Mouse (Mus musculus) cerebellum, adult 2 months (tissue): ENCODE measurements at regions not wholly inside any gene's neighbourhood (a gene's known extent, or its start where the extent isn't known, plus 50 kb on each side); places are given as distances from the start of the nearest gene placed in this dataset.

ENCODE experiments used
- CTCF ChIP-seq: fragments of 200-500 bp; IDR thresholded peaks from 2 replicates; pipeline ENCODE4 v1.5.1; 2011; ENCODE audit warnings: low read depth, mild to moderate bottlenecking, control low read depth, low read length, moderate library complexity, borderline replicate concordance; ENCODE audit not compliant: insufficient read depth
- POLR2A ChIP-seq: fragments of 200-500 bp; IDR thresholded peaks from 2 replicates; pipeline ENCODE4 v1.6.1; 2011; ENCODE audit warnings: low read length, control low read depth, borderline replicate concordance; ENCODE audit not compliant: insufficient read depth

GRCm38 (mm10) chr17:49309079-49309478 lies 119.1 kb upstream of the Mocs1 start:
- TF ChIP-seq POLR2A = no peak
- no peak for TF ChIP-seq CTCF
